Mouse (Mus musculus) thymus, adult 2 months (tissue): ENCODE results near the gene Rasa2.

ENCODE experiments used
- CTCF ChIP-seq: fragments of 200-500 bp; IDR thresholded peaks from 2 replicates; pipeline ENCODE4 v1.5.1; 2012; ENCODE audit warnings: mild to moderate bottlenecking, control low read depth, low read length, moderate library complexity, borderline replicate concordance; ENCODE audit not compliant: control insufficient read depth, poor library complexity, insufficient read depth; ENCODE audit errors: extremely low read depth
- POLR2A ChIP-seq: fragments of 200-500 bp; IDR thresholded peaks from 2 replicates; pipeline ENCODE4 v1.6.1; 2012; ENCODE audit warnings: mild to moderate bottlenecking, low read length, control low read depth, moderate library complexity; ENCODE audit not compliant: control insufficient read depth, poor library complexity, insufficient read depth; ENCODE audit errors: extremely low read depth

GRCm38 (mm10) chr9:96633771-96634170, 2.4 kb upstream of the Rasa2 start:
- no peak for TF ChIP-seq CTCF
- TF ChIP-seq POLR2A, result no peak
